9 mouse cellular contexts compared by ENCODE assay signal in the genomic region with DNA sequence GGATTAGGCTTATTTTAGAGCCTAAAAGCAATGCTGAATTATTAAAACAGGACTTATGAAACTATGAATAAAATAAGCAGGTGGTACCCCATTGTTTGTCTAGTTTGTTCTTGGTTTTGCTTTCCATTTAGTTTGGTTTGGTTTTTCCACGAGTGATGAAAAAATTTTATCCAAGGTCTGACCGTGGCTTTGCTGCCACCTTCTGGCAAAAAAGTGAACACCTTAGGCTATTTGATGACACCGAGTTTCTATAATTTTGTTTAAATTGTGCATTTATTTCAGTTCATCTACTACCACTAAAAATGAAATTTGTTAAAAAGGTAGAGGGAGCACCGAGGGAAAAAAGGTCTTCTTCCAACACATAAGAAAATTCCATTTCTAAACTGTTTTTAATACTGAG. TPM values are rescaled to one million over a fixed set of nuclear protein-coding genes. Genes with fewer than 3 reads are reported as not detected.
DNase-seq lines count a peak whose midpoint lies in the region; ATAC-seq and TF ChIP-seq lines count a peak whose summit lies in the region.
"Had no signal": no experiment of that assay in that cellular context is flagged by ENCODE, and none has a peak within 500 bp of the region (broad histone marks: within the 10 kb centered on the region; RNA-seq: fewer than 3 reads in every experiment).

No protein-coding gene starts in this region.

- no peak for TF ChIP-seq EP300 in lung, postnatal 0 days (IDR thresholded peaks at IDR 0.05)

- no peak; the same call in 1 of the 2 replicates for ATAC-seq in midbrain, embryonic 15.5 days (replicated peaks)
- ATAC-seq in embryonic facial prominence, embryonic 11.5 days (replicated peaks; ENCODE audit: insufficient number of reproducible peaks, low FRiP score, low TSS enrichment, low read depth) = no peak
- ATAC-seq in lung, postnatal 0 days = no peak

- no peak overlapping the region for H3K27ac ChIP-seq in midbrain, embryonic 10.5 days (replicated peaks)
- no peak overlapping the region for H3K27ac ChIP-seq in midbrain, embryonic 15.5 days
- no peak overlapping the region for H3K27ac ChIP-seq in embryonic facial prominence, embryonic 11.5 days (replicated peaks; ENCODE audit: low read depth, low read length)
- no peak overlapping the region for H3K27ac ChIP-seq in lung, postnatal 0 days (ENCODE audit: low read length)
- H3K27ac ChIP-seq: hindbrain, embryonic 15.5 days had no signal

- no peaks in the 10 kb centered on the region for H3K36me3 ChIP-seq in midbrain, embryonic 10.5 days
- no peaks in the 10 kb centered on the region for H3K36me3 ChIP-seq in midbrain, embryonic 15.5 days (replicated peaks)
- no peaks in the 10 kb centered on the region for H3K36me3 ChIP-seq in embryonic facial prominence, embryonic 11.5 days (replicated peaks; ENCODE audit: control insufficient read depth, insufficient read depth, low read depth, low read length)
- no peaks in the 10 kb centered on the region for H3K36me3 ChIP-seq in lung, postnatal 0 days (ENCODE audit: insufficient read depth, low read length)
- H3K36me3 ChIP-seq: hindbrain, embryonic 15.5 days had no signal

- no peak overlapping the region for H3K9ac ChIP-seq in midbrain, embryonic 15.5 days
- H3K9ac ChIP-seq in embryonic facial prominence, embryonic 11.5 days (replicated peaks; ENCODE audit: low read length) = no peak overlapping the region
- no peak overlapping the region for H3K9ac ChIP-seq in lung, postnatal 0 days (replicated peaks; ENCODE audit: low read depth)
- H3K9ac ChIP-seq: hindbrain, embryonic 15.5 days had no signal

- H3K4me3 ChIP-seq in midbrain, embryonic 10.5 days = no peak overlapping the region
- no peak overlapping the region for H3K4me3 ChIP-seq in midbrain, embryonic 15.5 days
- H3K4me3 ChIP-seq in embryonic facial prominence, embryonic 11.5 days (ENCODE audit: low read depth, low read length) = no peak overlapping the region
- H3K4me3 ChIP-seq in lung, postnatal 0 days (ENCODE audit: low read depth, low read length) = no peak overlapping the region
- H3K4me3 ChIP-seq: hindbrain, embryonic 15.5 days had no signal

- no peaks in the 10 kb centered on the region for H3K9me3 ChIP-seq in midbrain, embryonic 10.5 days (replicated peaks)
- H3K9me3 ChIP-seq in midbrain, embryonic 15.5 days = no peaks in the 10 kb centered on the region
- no peaks in the 10 kb centered on the region for H3K9me3 ChIP-seq in embryonic facial prominence, embryonic 11.5 days (replicated peaks; ENCODE audit: control insufficient read depth, low read length)
- H3K9me3 ChIP-seq in lung, postnatal 0 days (ENCODE audit: low read length) = no peaks in the 10 kb centered on the region
- H3K9me3 ChIP-seq: hindbrain, embryonic 15.5 days had no signal

- no peak overlapping the region for H3K4me2 ChIP-seq in midbrain, embryonic 15.5 days
- H3K4me2 ChIP-seq in embryonic facial prominence, embryonic 11.5 days (ENCODE audit: low read depth, low read length) = no peak overlapping the region
- no peak overlapping the region for H3K4me2 ChIP-seq in lung, postnatal 0 days (replicated peaks; ENCODE audit: low read depth, low read length)
- H3K4me2 ChIP-seq: hindbrain, embryonic 15.5 days had no signal

- H3K27me3 ChIP-seq in midbrain, embryonic 10.5 days (ENCODE audit: low read depth, poor library complexity, severe bottlenecking) = no peaks in the 10 kb centered on the region
- H3K27me3 ChIP-seq in midbrain, embryonic 15.5 days (replicated peaks) = no peaks in the 10 kb centered on the region
- H3K27me3 ChIP-seq in embryonic facial prominence, embryonic 11.5 days (ENCODE audit: control insufficient read depth, insufficient read depth, low read length) = no peaks in the 10 kb centered on the region
- no peaks in the 10 kb centered on the region for H3K27me3 ChIP-seq in lung, postnatal 0 days (replicated peaks; ENCODE audit: insufficient read depth, low read length)
- H3K27me3 ChIP-seq: hindbrain, embryonic 15.5 days had no signal

- 20% methylated on average over 4 of the region's 4 CpGs for WGBS in midbrain, embryonic 10.5 days
- 11% methylated on average over 4 of the region's 4 CpGs for WGBS in midbrain, embryonic 15.5 days
- WGBS in embryonic facial prominence, embryonic 11.5 days = 10% methylated on average over 4 of the region's 4 CpGs
- 3% methylated on average over 4 of the region's 4 CpGs for WGBS in lung, postnatal 0 days

- H3K4me1 ChIP-seq in midbrain, embryonic 10.5 days = no peaks in the 10 kb centered on the region
- no peaks in the 10 kb centered on the region for H3K4me1 ChIP-seq in midbrain, embryonic 15.5 days
- no peaks in the 10 kb centered on the region for H3K4me1 ChIP-seq in embryonic facial prominence, embryonic 11.5 days (ENCODE audit: control insufficient read depth, insufficient read depth, low read length)
- no peaks in the 10 kb centered on the region for H3K4me1 ChIP-seq in lung, postnatal 0 days (ENCODE audit: insufficient read depth, low read depth, low read length)
- H3K4me1 ChIP-seq: hindbrain, embryonic 15.5 days had no signal

- DNase-seq in frontal cortex, postnatal 36 days (ENCODE audit: low spot score in 2 of 2) = peak; percentile 30 to 55
- DNase-seq in frontal cortex, postnatal 10 days (ENCODE audit: low spot score in 2 of 2) = no peak
- DNase-seq in midbrain, embryonic 10.5 days (ENCODE audit: low spot score) = peak; percentile 23
- DNase-seq in MN1 (ENCODE audit: low spot score) = peak; percentile 58
- DNase-seq in embryonic facial prominence, embryonic 11.5 days (ENCODE audit: low spot score) = peak; percentile 74
- peak; percentile 50 for DNase-seq in lung, postnatal 0 days (ENCODE audit: low spot score)
- DNase-seq in Muller cell, postnatal 12 days (ENCODE audit: inconsistent ontology term) = no peak

- peak; percentile 83 for TF ChIP-seq CTCF in lung, postnatal 0 days (IDR thresholded peaks at IDR 0.05)

RNA-seq across cellular contexts. Expression of a gene that starts 30.4 kb away (rescaled TPM):
- 721 and 804 TPM in 2 replicates for polyA plus RNA-seq in midbrain, embryonic 10.5 days (2016; fragmentation: Nextera tagmentation; extraction: Ambion mirVana)
- 469 and 476 TPM in 2 replicates for polyA plus RNA-seq in midbrain, embryonic 15.5 days (2015; fragmentation: Nextera tagmentation; extraction: Ambion mirVana)
- polyA plus RNA-seq in embryonic facial prominence, embryonic 11.5 days (2014; fragmentation: Nextera tagmentation; extraction: Ambion mirVana) = 770 and 873 TPM in 2 replicates
- 608 and 620 TPM in 2 replicates for polyA plus RNA-seq in lung, postnatal 0 days (2015; fragmentation: Nextera tagmentation; extraction: Ambion mirVana)

RNA-seq across cellular contexts. Expression of a gene that starts 59.3 kb away (rescaled TPM):
- polyA plus RNA-seq in midbrain, embryonic 10.5 days (2016; fragmentation: Nextera tagmentation; extraction: Ambion mirVana) = 2.4 and 3.0 TPM in 2 replicates
- polyA plus RNA-seq in midbrain, embryonic 15.5 days (2015; fragmentation: Nextera tagmentation; extraction: Ambion mirVana) = 0.87 and 1.1 TPM in 2 replicates
- polyA plus RNA-seq in embryonic facial prominence, embryonic 11.5 days (2014; fragmentation: Nextera tagmentation; extraction: Ambion mirVana) = 5.3 and 5.4 TPM in 2 replicates
- 11.2 and 16.4 TPM in 2 replicates for polyA plus RNA-seq in lung, postnatal 0 days (2015; fragmentation: Nextera tagmentation; extraction: Ambion mirVana)

Comparison
In these comparisons a context has a peak if more than half of its experiments do, and no peak if none do; other contexts are left out.
1. DNase-seq: peak in frontal cortex, postnatal 36 days (2 of 2), midbrain, embryonic 10.5 days (single experiment), MN1 (single experiment), embryonic facial prominence, embryonic 11.5 days (single experiment) and lung, postnatal 0 days (single experiment); none in frontal cortex, postnatal 10 days (0 of 2) and Muller cell, postnatal 12 days (single experiment).